Mouse (Mus musculus) lung, postnatal 0 days (tissue): ENCODE results near the gene Tab1. TPM values are rescaled to one million over a fixed set of nuclear protein-coding genes. Genes with fewer than 3 reads are reported as not detected.
A peak's percentile ranks its signal among the peaks of the same experiment; 100 is the strongest.

Experiments
- ATAC-seq: fragments of 200-750 bp; cut with Nextera tagmentation; 2 replicates; pipeline ENCODE4 v1.8.0; 2017; ENCODE audit warnings: moderate library complexity
- DNase-seq: peaks from one replicate; pipeline ENCODE4 v3.0.0-alpha.2; 2016; ENCODE audit warnings: low spot score
- H3K27ac ChIP-seq: fragments of 300-500 bp; sonication (generic); 2 replicates; pipeline ENCODE4 v1.5.1; 2014; ENCODE audit warnings: antibody characterized with exemption, mild to moderate bottlenecking, low read length, mixed read lengths
- H3K27me3 ChIP-seq: fragments of 300-500 bp; sonication (generic); replicated peaks from 2 replicates; pipeline ENCODE4 v1.6.1; 2014; ENCODE audit warnings: low read length, mixed read lengths; ENCODE audit not compliant: insufficient read depth
- H3K36me3 ChIP-seq: fragments of 300-500 bp; sonication (generic); 2 replicates; pipeline ENCODE4 v1.6.1; 2014; ENCODE audit warnings: low read length, mixed read lengths; ENCODE audit not compliant: insufficient read depth
- H3K4me1 ChIP-seq: fragments of 300-500 bp; sonication (generic); 2 replicates; pipeline ENCODE4 v1.6.1; 2014; ENCODE audit warnings: antibody characterized with exemption, low read depth, low read length, mixed read lengths; ENCODE audit not compliant: insufficient read depth
- H3K4me2 ChIP-seq: fragments of 300-500 bp; sonication (generic); replicated peaks from 2 replicates; pipeline ENCODE4 v1.6.1; 2014; ENCODE audit warnings: low read depth, mild to moderate bottlenecking, low read length, moderate library complexity, mixed read lengths
- H3K4me3 ChIP-seq: fragments of 300-500 bp; sonication (generic); 2 replicates; pipeline ENCODE4 v1.5.1; 2014; ENCODE audit warnings: low read depth, low read length
- H3K9ac ChIP-seq: fragments of 300-500 bp; sonication (generic); replicated peaks from 2 replicates; pipeline ENCODE4 v1.6.1; 2014; ENCODE audit warnings: low read depth, mild to moderate bottlenecking
- H3K9me3 ChIP-seq: fragments of 300-500 bp; sonication (generic); 2 replicates; pipeline ENCODE4 v1.6.1; 2016; ENCODE audit warnings: low read length, mixed read lengths
- CTCF ChIP-seq: IDR thresholded peaks from 2 replicates; pipeline ENCODE4 v1.5.1; 2016; ENCODE audit warnings: antibody characterized with exemption, mild to moderate bottlenecking
- EP300 ChIP-seq: IDR thresholded peaks from 2 replicates; pipeline ENCODE4 v1.6.1; 2016; ENCODE audit warnings: antibody characterized with exemption, mild to moderate bottlenecking, control low read depth
- whole genome bisulfite sequencing: fragments of 180-500 bp; shearing (Covaris S2); extraction: QIAGEN DNeasy Blood & Tissue Kit; methylation state at CpG from one replicate; pipeline ENCODE4 v1.1.7; 2014; 5-methylcytosine and 5-hydroxymethylcytosine counted together
- polyA plus RNA-seq: library from polyadenylated mRNA; unstranded; fragments of >200 nt; fragmentation: Nextera tagmentation; extraction: Ambion mirVana; gene quantifications from 2 replicates; pipeline ENCODE4 v1.2.1, GENCODE M21; 2015

The Tab1 gene
- polyA plus RNA-seq, 1 experiment from 2014 or later: 19.1 TPM

- 91% methylated on average over 4 of the region's 4 CpGs for WGBS
- no peak for ATAC-seq
- H3K27ac ChIP-seq: peak overlapping the region; percentile 91
Observed at GRCm38 (mm10) chr15:80160726-80161125, 27.8 kb downstream of the Tab1 start.

DNA sequence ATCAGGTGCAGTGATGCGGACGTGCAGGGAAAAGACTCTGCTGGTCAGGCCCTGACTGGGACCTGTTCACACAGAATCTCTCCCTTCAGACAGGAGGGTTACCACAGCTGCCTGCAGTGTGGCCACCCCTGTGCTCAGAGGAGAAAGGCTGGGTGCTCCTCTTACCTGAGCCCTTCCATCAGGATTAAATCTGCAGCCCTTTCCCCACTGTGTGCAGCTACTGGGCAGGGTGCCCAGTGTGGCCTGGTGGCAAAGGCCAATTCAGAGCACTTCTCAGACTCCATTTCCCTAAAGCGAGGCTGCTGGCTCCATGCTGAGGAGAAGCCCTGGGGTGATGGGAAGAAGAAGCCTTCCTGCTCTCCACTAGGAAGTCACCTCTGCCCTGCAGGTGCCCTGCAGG, 28.3 kb downstream of the Tab1 start:
- Histone ChIP-seq H3K4me1 (peaks cover 3% of the 10 kb centered on the region; the same call in 1 of the 2 replicates), H3K4me3 (no peak overlapping the region), H3K4me2 (no peak overlapping the region), H3K27ac (peak overlapping the region; percentile 2; the same call in 1 of the 2 replicates), H3K9ac (no peak overlapping the region), H3K36me3 (no peaks in the 10 kb centered on the region), H3K27me3 (no peaks in the 10 kb centered on the region), H3K9me3 (no peaks in the 10 kb centered on the region)
- WGBS: 88% methylated on average over 3 of the region's 3 CpGs
- DNase-seq (no peak), ATAC-seq (no peak)
- TF ChIP-seq CTCF: no peak
- no peak for TF ChIP-seq EP300

More at GRCm38 (mm10) chr15:80160726-80161125, 27.8 kb downstream of the Tab1 start:
- Histone ChIP-seq H3K36me3 (no peaks in the 10 kb centered on the region), H3K9me3 (no peaks in the 10 kb centered on the region), H3K27me3 (no peaks in the 10 kb centered on the region), H3K4me1 (peaks cover 3% of the 10 kb centered on the region; the same call in 1 of the 2 replicates), H3K9ac (no peak overlapping the region), H3K4me2 (no peak overlapping the region), H3K4me3 (no peak overlapping the region)
- no peak for DNase-seq
- TF ChIP-seq EP300: no peak

DNA sequence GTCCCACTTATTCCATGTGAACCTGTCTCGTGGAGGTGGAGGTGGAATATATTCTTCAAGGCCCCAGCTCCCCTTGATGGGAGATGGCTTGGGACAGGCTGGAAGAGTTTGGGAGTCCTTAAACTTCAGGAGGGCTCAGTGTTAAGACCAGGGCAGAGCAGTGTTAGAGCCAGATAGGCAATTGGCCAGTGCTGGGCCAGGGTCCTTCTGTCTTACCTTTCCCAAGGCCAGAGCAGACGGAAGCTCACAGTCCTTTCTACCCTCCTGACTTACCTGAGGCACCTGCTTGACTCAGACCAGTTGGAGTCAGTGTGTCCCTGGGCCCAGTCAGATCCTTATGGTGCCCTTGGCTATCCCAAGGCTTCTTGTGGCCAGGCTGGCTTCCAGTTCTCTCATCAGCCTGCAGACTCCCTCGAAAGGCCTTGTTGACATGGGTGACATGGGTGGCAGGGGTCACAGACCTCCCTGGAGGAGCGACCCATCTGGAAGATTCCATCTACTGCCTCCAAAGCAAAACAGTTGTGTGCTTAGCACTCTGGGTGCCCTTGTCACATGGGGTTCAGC, 29.6 kb downstream of the Tab1 start:
- Histone ChIP-seq H3K27me3 (no peaks in the 10 kb centered on the region), H3K27ac (no peak overlapping the region), H3K36me3 (no peaks in the 10 kb centered on the region), H3K4me3 (no peak overlapping the region), H3K4me2 (no peak overlapping the region), H3K9ac (no peak overlapping the region), H3K4me1 (peaks cover under 1% of the 10 kb centered on the region; the same call in 1 of the 2 replicates), H3K9me3 (no peaks in the 10 kb centered on the region)
- 76% methylated on average over 4 of the region's 4 CpGs for WGBS
- ATAC-seq (no peak), DNase-seq (no peak)
- no peak for TF ChIP-seq EP300
- TF ChIP-seq CTCF: no peak

DNA sequence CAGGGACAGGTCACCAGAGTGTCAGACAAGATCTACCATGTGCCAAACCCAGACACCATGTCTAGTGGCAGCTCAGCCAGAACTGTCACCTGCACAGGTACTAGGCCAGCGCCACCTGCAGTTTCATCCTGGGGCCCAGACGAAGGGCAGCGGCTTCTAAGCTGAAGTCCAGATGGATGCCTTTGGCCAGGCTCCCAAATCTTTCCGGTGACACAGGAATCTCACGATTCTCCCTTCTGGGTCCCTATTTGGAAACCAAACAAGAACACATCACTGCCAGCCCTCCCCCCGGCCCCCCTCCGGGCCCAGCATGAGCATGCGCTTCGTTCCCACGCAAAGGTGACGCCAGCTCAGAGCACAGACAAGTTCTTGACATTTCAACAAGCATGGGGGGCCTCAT, 30.3 kb downstream of the Tab1 start:
- TF ChIP-seq CTCF: 0 out of 2 replicates have a peak, but pooled peaks have one; percentile 4
- TF ChIP-seq EP300: no peak
- H3K4me3 ChIP-seq: no peak overlapping the region
- no peak overlapping the region for H3K4me2 ChIP-seq
- H3K27me3 ChIP-seq: no peaks in the 10 kb centered on the region
- no peak for DNase-seq
- no peak overlapping the region for H3K27ac ChIP-seq
- no peak overlapping the region for H3K9ac ChIP-seq
- no peak for ATAC-seq
- WGBS: 73% methylated on average over 11 of the region's 11 CpGs
- no peaks in the 10 kb centered on the region for H3K36me3 ChIP-seq
- H3K4me1 ChIP-seq: no peaks in the 10 kb centered on the region; the same call in 1 of the 2 replicates
- H3K9me3 ChIP-seq: no peaks in the 10 kb centered on the region

DNA sequence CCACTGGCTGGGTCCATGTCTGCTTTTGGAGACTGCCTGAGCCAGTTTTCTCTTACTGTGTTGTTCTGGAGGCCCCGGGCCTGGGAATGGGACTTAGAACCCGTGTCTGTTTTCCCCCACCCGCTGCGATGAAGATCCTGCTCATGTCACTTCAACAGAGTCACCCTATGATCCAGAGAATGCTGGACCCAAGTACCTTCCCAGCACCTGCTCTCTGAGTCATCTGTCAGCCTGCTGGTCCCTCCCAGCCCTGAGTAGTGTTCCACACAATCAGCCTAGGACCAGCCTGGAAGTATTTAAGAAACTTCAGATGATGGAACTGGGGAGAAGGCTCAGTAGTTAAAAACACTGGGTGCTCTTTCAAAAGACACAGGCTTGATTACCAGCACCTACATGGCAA, 30.8 kb downstream of the Tab1 start:
- H3K4me3 ChIP-seq: no peak overlapping the region
- H3K27ac ChIP-seq: no peak overlapping the region
- TF ChIP-seq EP300 (no peak), CTCF (no peak)
- no peak for ATAC-seq
- H3K4me1 ChIP-seq: no peaks in the 10 kb centered on the region; the same call in 1 of the 2 replicates
- H3K9me3 ChIP-seq: no peaks in the 10 kb centered on the region
- no peaks in the 10 kb centered on the region for H3K36me3 ChIP-seq
- 87% methylated on average over 4 of the region's 4 CpGs for WGBS
- no peak overlapping the region for H3K9ac ChIP-seq
- no peaks in the 10 kb centered on the region for H3K27me3 ChIP-seq
- DNase-seq: no peak
- H3K4me2 ChIP-seq: no peak overlapping the region

- H3K4me1 ChIP-seq: no peaks in the 10 kb centered on the region
- no peak overlapping the region for H3K9ac ChIP-seq
- WGBS: 45% methylated on average over 5 of the region's 5 CpGs
- H3K9me3 ChIP-seq: no peaks in the 10 kb centered on the region
- no peaks in the 10 kb centered on the region for H3K27me3 ChIP-seq
- ATAC-seq (no peak), DNase-seq (no peak)
- no peaks in the 10 kb centered on the region for H3K36me3 ChIP-seq
- no peak overlapping the region for H3K4me2 ChIP-seq
- no peak for TF ChIP-seq CTCF
- TF ChIP-seq EP300: no peak
- no peak overlapping the region for H3K4me3 ChIP-seq
- H3K27ac ChIP-seq: no peak overlapping the region
Observed at GRCm38 (mm10) chr15:80165396-80165795, 32.5 kb downstream of the Tab1 start.

GRCm38 (mm10) chr15:80169484-80169883, 36.6 kb downstream of the Tab1 start:
- Histone ChIP-seq H3K9ac (no peak overlapping the region), H3K4me3 (no peak overlapping the region), H3K27ac (no peak overlapping the region), H3K9me3 (no peaks in the 10 kb centered on the region), H3K36me3 (no peaks in the 10 kb centered on the region), H3K27me3 (no peaks in the 10 kb centered on the region), H3K4me1 (peaks cover 5% of the 10 kb centered on the region; the same call in 1 of the 2 replicates), H3K4me2 (no peak overlapping the region)
- no peak for ATAC-seq
- TF ChIP-seq CTCF: no peak
- TF ChIP-seq EP300: no peak
- WGBS: 94% methylated on average over 1 of the region's 1 CpGs
- DNase-seq: peak; percentile 37
